Mouse (Mus musculus): Measurements from ENCODE around the gene Fer. TPM values are rescaled to one million over a fixed set of nuclear protein-coding genes. Genes with fewer than 3 reads are reported as not detected.
A peak's percentile ranks its signal among the peaks of the same experiment; 100 is the strongest.

Fer gene
- polyA plus RNA-seq, 1 experiment from 2014 or later: 38.3 TPM

DNA sequence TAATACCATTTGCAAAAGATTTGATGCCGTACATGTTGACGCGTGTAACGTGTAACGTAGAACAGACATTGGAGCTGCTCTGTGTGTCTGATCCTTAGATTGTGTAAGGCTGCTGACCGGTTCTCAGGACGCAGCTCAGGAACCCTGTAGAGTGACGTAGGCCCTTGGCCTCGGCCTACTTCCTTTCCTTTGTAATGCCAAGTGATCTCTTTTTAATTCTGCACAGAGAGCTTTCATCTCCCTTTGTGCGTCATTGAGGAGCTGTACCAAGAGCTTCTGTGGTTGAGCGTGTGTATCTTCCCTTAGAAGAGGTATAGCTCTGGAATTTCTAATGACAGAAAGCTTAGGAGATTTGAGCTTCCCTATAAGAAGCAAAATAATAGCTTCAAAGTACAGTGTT, 190.8 kb downstream of the Fer start:
- Histone ChIP-seq H3K4me2 (no peak overlapping the region), H3K9ac (no peak overlapping the region), H3K4me1 (no peaks in the 10 kb centered on the region), H3K27me3 (replicated peaks) (no peaks in the 10 kb centered on the region), H3K4me3 (no peak overlapping the region), H3K27ac (no peak overlapping the region), H3K9me3 (no peaks in the 10 kb centered on the region), H3K36me3 (replicated peaks) (no peaks in the 10 kb centered on the region)
- 65% methylated on average over 11 of the region's 11 CpGs for WGBS
- ATAC-seq (replicated peaks): peak; percentile 39; the same call in 1 of the 2 replicates

- Histone ChIP-seq H3K36me3 (replicated peaks) (no peaks in the 10 kb centered on the region), H3K4me1 (no peaks in the 10 kb centered on the region), H3K4me2 (no peak overlapping the region)
Measured at GRCm38 (mm10) chr17:64060529-64060928, 197.7 kb downstream of the Fer start.

DNA sequence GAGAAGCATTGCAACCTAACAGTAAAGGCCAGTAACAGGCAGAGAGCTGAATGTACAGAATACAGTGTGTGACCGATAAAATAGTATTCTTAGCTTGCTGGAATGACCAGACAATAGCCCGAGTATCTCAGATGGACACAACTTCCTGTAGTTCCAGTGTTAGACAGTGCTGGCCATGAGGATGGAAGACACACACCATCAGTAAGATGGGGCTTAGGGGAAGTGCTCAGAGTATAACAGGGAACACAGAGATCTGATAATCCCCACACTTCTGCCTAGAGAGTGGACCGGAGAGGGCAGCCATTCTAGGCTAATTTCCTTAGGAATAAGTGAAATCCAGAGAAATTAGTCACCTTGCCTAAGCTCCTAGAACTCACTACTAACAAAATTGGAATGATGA, 202.4 kb downstream of the Fer start:
- no peak for ATAC-seq (replicated peaks)
- 91% methylated on average over 3 of the region's 3 CpGs for WGBS
- H3K4me3 ChIP-seq: no peak overlapping the region

More at GRCm38 (mm10) chr17:64060529-64060928, 197.7 kb downstream of the Fer start:
- no peaks in the 10 kb centered on the region for H3K27me3 ChIP-seq (replicated peaks)
- no peaks in the 10 kb centered on the region for H3K9me3 ChIP-seq
- no peak overlapping the region for H3K27ac ChIP-seq
- H3K9ac ChIP-seq: no peak overlapping the region
- ATAC-seq (replicated peaks): no peak
- no peak overlapping the region for H3K4me3 ChIP-seq

GRCm38 (mm10) chr17:64077392-64077791, 214.5 kb downstream of the Fer start:
- no peaks in the 10 kb centered on the region for H3K27me3 ChIP-seq (replicated peaks)
- no peak overlapping the region for H3K4me2 ChIP-seq
- ATAC-seq (replicated peaks): peak; percentile 66
- H3K9me3 ChIP-seq: no peaks in the 10 kb centered on the region
- no peaks in the 10 kb centered on the region for H3K4me1 ChIP-seq
- no peaks in the 10 kb centered on the region for H3K36me3 ChIP-seq (replicated peaks)
- H3K9ac ChIP-seq: no peak overlapping the region
- 85% methylated on average over 7 of the region's 7 CpGs for WGBS
- no peak overlapping the region for H3K27ac ChIP-seq
- no peak overlapping the region for H3K4me3 ChIP-seq

More for the DNA sequence above, 202.4 kb downstream of the Fer start:
- no peak overlapping the region for H3K4me2 ChIP-seq
- no peaks in the 10 kb centered on the region for H3K9me3 ChIP-seq
- H3K9ac ChIP-seq: no peak overlapping the region
- H3K36me3 ChIP-seq (replicated peaks): no peaks in the 10 kb centered on the region
- H3K4me1 ChIP-seq: no peaks in the 10 kb centered on the region
- no peak overlapping the region for H3K27ac ChIP-seq
- H3K27me3 ChIP-seq (replicated peaks): no peaks in the 10 kb centered on the region

- WGBS: 95% methylated on average over 5 of the region's 5 CpGs
- Histone ChIP-seq H3K9me3 (no peaks in the 10 kb centered on the region), H3K27ac (no peak overlapping the region), H3K4me2 (no peak overlapping the region), H3K36me3 (replicated peaks) (no peaks in the 10 kb centered on the region), H3K27me3 (replicated peaks) (no peaks in the 10 kb centered on the region), H3K4me1 (no peaks in the 10 kb centered on the region), H3K4me3 (no peak overlapping the region), H3K9ac (no peak overlapping the region)
- ATAC-seq (replicated peaks): no peak
Measured at GRCm38 (mm10) chr17:64084751-64085150, 221.9 kb downstream of the Fer start.

GRCm38 (mm10) chr17:64085493-64085892, 222.6 kb downstream of the Fer start:
- Histone ChIP-seq H3K9ac (no peak overlapping the region), H3K9me3 (no peaks in the 10 kb centered on the region), H3K4me1 (no peaks in the 10 kb centered on the region), H3K4me3 (no peak overlapping the region), H3K27ac (no peak overlapping the region), H3K36me3 (replicated peaks) (no peaks in the 10 kb centered on the region), H3K27me3 (replicated peaks) (no peaks in the 10 kb centered on the region), H3K4me2 (no peak overlapping the region)
- ATAC-seq (replicated peaks): no peak
- WGBS: 94% methylated on average over 2 of the region's 2 CpGs

DNA sequence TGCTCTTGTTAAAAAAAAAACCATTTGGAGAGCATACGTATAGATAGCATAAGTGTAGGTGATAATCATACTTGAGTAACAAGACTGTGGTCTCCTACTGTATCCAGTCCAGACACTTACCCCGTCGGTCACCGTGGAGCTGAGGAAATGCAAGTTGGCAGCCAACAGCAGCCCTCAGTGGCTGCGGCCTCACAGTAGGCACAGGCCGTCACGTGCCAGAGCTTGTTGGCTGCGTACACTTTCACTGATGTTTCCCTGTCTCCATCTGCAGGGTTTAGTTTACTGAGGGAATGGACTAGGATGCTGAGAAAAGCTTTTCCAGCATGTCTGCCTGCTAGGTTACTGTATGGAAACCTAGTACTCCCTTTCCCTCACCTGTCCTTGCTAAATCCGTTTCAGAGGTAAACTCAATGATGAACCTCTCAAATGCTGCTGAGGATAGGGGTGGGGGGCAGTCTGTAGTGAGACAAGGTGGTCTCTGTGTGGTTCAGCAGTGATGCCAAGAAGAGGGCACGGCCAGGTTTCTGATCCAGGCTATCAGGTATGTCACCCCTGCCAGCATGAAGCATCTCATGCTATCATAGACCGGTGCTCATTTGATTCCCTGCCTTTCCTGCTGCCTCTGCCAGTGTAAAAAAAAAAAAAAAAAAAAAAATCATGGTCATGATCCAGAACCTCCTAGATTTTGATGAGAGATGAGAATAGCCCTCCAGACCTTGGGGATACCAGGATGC, 224.2 kb downstream of the Fer start:
- Histone ChIP-seq H3K4me2 (no peak overlapping the region), H3K4me1 (0 out of 2 replicates have a peak, but pooled peaks cover 2% of the 10 kb centered on the region), H3K9ac (no peak overlapping the region), H3K9me3 (no peaks in the 10 kb centered on the region), H3K27ac (no peak overlapping the region), H3K4me3 (no peak overlapping the region), H3K27me3 (replicated peaks) (no peaks in the 10 kb centered on the region), H3K36me3 (replicated peaks) (no peaks in the 10 kb centered on the region)
- no peak for ATAC-seq (replicated peaks)
- 88% methylated on average over 11 of the region's 11 CpGs for WGBS

DNA sequence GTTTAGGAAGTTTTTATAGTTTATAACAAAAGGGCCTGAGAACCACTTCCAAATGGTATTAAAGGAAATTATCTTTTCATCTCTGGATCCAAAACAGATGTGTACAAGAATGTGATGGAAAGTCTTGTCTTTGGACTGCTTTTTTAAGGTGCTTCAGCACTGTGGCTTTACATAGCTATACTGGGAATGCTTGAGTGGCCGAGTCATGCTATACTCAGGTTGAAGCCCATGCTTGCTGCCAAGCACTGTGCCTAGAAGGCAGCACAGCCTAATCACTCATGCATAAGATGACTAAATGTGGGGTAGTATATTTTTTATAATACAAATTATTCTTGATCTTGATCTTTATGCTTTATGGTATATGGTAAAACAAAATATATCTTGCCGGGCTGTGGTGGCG, 225.0 kb downstream of the Fer start:
- 94% methylated on average over 3 of the region's 3 CpGs for WGBS
- no peak overlapping the region for H3K4me3 ChIP-seq
- H3K4me1 ChIP-seq: 0 out of 2 replicates have a peak, but pooled peaks cover 2% of the 10 kb centered on the region
- no peak for ATAC-seq (replicated peaks)
- no peaks in the 10 kb centered on the region for H3K36me3 ChIP-seq (replicated peaks)
- no peaks in the 10 kb centered on the region for H3K9me3 ChIP-seq
- H3K27ac ChIP-seq: no peak overlapping the region
- no peak overlapping the region for H3K9ac ChIP-seq
- H3K27me3 ChIP-seq (replicated peaks): no peaks in the 10 kb centered on the region
- H3K4me2 ChIP-seq: no peak overlapping the region

DNA sequence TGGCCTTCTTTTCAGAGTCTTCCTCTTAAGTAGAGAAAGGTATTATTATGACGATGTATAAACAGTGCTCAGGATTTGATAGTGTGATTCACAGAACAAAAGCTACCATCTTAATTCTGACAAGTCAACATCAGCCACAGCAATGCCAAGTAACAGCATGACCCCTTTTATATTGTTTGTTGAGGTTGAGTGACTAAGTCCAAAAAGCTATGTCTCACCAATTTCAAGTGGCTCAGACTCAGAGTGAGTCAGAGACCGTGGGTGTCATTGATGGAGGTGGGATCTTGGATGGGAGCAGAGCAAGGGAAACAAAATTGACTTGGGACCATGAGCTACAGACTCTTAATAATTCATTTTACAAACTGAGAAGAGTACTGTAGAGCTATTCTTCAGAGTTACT, 230.9 kb downstream of the Fer start:
- H3K4me1 ChIP-seq: peaks cover 14% of the 10 kb centered on the region
- H3K36me3 ChIP-seq (replicated peaks): no peaks in the 10 kb centered on the region
- no peak overlapping the region for H3K4me3 ChIP-seq
- no peaks in the 10 kb centered on the region for H3K9me3 ChIP-seq
- H3K27me3 ChIP-seq (replicated peaks): no peaks in the 10 kb centered on the region
- no peak for ATAC-seq (replicated peaks)
- no peak overlapping the region for H3K9ac ChIP-seq
- H3K4me2 ChIP-seq: no peak overlapping the region
- WGBS: 93% methylated on average over 2 of the region's 2 CpGs
- no peak overlapping the region for H3K27ac ChIP-seq

DNA sequence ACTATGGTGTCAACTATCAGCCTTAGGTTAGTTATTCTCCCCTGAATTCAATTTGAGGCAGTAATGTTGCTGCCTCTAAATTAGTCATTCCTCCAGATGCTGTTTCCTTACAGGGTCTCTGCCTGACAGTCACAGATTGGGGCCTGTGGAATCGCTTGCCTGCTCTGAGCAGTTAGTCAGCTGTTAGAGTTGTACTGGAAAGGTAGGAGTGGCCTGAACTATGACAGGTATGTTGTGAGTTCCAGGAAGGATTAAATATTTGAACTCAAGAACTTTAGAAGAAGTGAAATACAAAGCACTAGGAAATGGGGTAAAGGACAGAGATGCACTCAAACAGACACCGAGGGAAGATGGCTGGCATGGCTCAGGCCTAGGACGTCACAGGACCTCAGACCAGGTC, 233.9 kb downstream of the Fer start:
- Histone ChIP-seq H3K36me3 (replicated peaks) (no peaks in the 10 kb centered on the region), H3K9ac (no peak overlapping the region), H3K4me3 (no peak overlapping the region), H3K27ac (peak overlapping the region; percentile 62), H3K27me3 (replicated peaks) (no peaks in the 10 kb centered on the region), H3K4me1 (peaks cover 14% of the 10 kb centered on the region), H3K4me2 (no peak overlapping the region), H3K9me3 (no peaks in the 10 kb centered on the region)
- 88% methylated on average over 3 of the region's 3 CpGs for WGBS
- ATAC-seq (replicated peaks): no peak

DNA sequence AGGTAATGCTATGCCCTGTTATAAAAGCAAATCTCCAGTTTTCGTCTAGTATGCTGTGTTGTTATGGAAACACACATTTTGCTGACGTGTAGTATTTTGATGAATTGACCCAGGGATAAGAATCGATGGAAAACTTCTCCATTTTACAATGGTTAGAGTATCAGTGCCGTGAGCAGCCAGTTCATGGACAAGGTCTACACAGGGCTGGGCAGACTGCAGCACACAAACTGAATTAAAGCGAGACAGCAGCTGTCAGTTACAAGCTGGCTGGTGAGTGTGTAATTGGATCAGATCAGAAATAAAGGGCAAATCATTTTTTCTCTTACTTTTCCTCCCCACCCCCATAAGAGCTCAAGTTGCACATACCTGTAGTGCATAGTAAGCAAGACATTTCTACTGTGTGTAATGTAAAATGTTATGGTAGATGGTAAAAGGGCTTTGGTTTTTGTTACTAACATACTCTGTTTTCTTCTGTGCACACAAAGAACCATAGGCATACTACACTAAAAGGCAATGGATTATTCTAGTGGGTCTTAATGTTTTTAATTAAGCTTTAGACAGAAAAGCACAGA, 235.0 kb downstream of the Fer start:
- H3K27ac ChIP-seq: peak overlapping the region; percentile 62
- no peaks in the 10 kb centered on the region for H3K36me3 ChIP-seq (replicated peaks)

GRCm38 (mm10) chr17:64099395-64100171, 236.7 kb downstream of the Fer start:
- Histone ChIP-seq H3K27me3 (replicated peaks) (no peaks in the 10 kb centered on the region), H3K4me3 (no peak overlapping the region), H3K9me3 (no peaks in the 10 kb centered on the region), H3K9ac (no peak overlapping the region), H3K4me1 (peaks cover 14% of the 10 kb centered on the region), H3K36me3 (replicated peaks) (no peaks in the 10 kb centered on the region), H3K27ac (no peak overlapping the region), H3K4me2 (no peak overlapping the region)
- no peak for ATAC-seq (replicated peaks)
- WGBS: 75% methylated on average over 6 of the region's 6 CpGs

More for the DNA sequence above, 235.0 kb downstream of the Fer start:
- peak; percentile 86 for ATAC-seq (replicated peaks)
- Histone ChIP-seq H3K27me3 (replicated peaks) (no peaks in the 10 kb centered on the region), H3K4me2 (no peak overlapping the region), H3K4me3 (no peak overlapping the region), H3K4me1 (peaks cover 14% of the 10 kb centered on the region), H3K9me3 (no peaks in the 10 kb centered on the region), H3K9ac (no peak overlapping the region)
- 22% methylated on average over 5 of the region's 5 CpGs for WGBS
